Mouse (Mus musculus) fibroblast of lung, adult 2 months (primary cell): ENCODE measurements around the gene Gm15056.

Source experiments
- DNase-seq: peaks from one replicate; pipeline ENCODE4 v3.0.0-alpha.2; 2011; ENCODE audit warnings: low read depth

Gm15056 gene

GRCm38 (mm10) chr8:20902527-20902926 lies at the start of gene Gm15056:
Gene Gm15056, minus strand, starts transcription at chr8:20902627.
- no peak for DNase-seq

GRCm38 (mm10) chr8:20944610-20945009 lies 42.2 kb upstream of the Gm15056 start, which contains the start of gene AY761185:
Gene AY761185, minus strand, starts transcription at chr8:20944710.
- no peak for DNase-seq

DNA sequence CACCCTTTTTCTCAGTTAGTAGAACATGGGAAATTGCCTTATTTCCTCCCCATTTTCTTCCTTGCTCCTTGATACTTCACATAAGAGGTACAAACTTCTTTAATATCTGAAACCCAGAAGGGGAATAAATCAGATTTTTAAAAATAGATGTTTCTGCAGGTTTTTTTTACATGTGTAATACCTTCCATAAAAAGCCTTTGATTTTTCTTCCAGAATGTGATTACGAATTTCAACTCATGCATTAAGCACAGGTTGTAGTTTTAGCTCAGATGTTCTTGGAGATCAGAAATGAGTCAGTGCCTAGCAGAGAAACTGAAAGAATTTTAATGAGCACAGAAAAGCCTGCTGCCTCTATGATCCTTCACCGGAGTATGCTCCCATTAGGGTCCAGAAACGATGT lies 19.5 kb upstream of the Gm15056 start, which contains the start of gene Gm6040:
Gene Gm6040, minus strand, starts transcription at position 101 of the 400 bp plus-strand sequence.
- no peak for DNase-seq

- DNase-seq = no peak
Measured at GRCm38 (mm10) chr8:20912288-20912687, 9.9 kb upstream of the Gm15056 start.

DNA sequence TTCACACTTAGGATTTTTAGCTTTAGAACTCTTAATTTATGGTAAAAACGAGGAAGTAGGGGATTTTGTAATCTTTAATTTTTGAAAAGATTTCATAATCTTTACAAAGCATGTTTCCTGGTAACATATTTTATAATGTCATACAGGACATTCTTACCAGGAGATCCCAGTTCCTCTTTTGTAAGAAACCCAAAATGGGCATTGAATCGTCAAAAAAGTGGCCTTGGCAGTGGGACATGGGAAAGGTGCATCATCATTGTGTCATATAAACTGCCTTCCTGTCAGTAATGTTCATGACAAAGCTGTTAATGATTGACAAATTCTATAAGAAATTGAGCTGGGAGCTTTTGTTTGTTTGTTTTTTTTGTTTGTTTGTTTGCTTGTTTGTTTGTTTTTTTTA lies 5.8 kb upstream of the Gm15056 start:
- no peak for DNase-seq

- DNase-seq = no peak
Measured at GRCm38 (mm10) chr8:20907119-20907518, 4.7 kb upstream of the Gm15056 start.

- DNase-seq = no peak
Measured at GRCm38 (mm10) chr8:20892369-20892768, 10.1 kb downstream of the Gm15056 start, which contains the start of gene Defb33. Gene Defb33, plus strand, starts transcription at chr8:20892669.

GRCm38 (mm10) chr8:20874608-20875007 lies 27.8 kb downstream of the Gm15056 start:
- no peak for DNase-seq
